Mouse (Mus musculus) spleen, adult 12 weeks (tissue): Measurements from ENCODE around the gene Adtrp.

Experiments used
- DNase-seq: peaks from one replicate; pipeline ENCODE4 v3.0.0; 2022; ENCODE audit warnings: low spot score

Adtrp gene

GRCm38 (mm10) chr13:41779603-41780180 is 67.8 kb downstream of the Adtrp start:
- no peak for DNase-seq

- DNase-seq, result no peak
Measured at GRCm38 (mm10) chr13:41773812-41774376, 73.6 kb downstream of the Adtrp start.

- DNase-seq, result no peak
Measured at GRCm38 (mm10) chr13:41771061-41771460, 76.4 kb downstream of the Adtrp start.

GRCm38 (mm10) chr13:41767941-41768340 is 79.5 kb downstream of the Adtrp start:
- no peak for DNase-seq

- DNase-seq, result no peak
Measured at GRCm38 (mm10) chr13:41761986-41762385, 85.5 kb downstream of the Adtrp start.

- DNase-seq, result no peak
Measured at GRCm38 (mm10) chr13:41760484-41760883, 87.0 kb downstream of the Adtrp start.

- DNase-seq, result no peak
Measured at GRCm38 (mm10) chr13:41758550-41759465, 88.7 kb downstream of the Adtrp start.

- no peak for DNase-seq
Measured at GRCm38 (mm10) chr13:41753114-41753513, 94.4 kb downstream of the Adtrp start.

GRCm38 (mm10) chr13:41750481-41750880 is 97.0 kb downstream of the Adtrp start:
- DNase-seq, result no peak

GRCm38 (mm10) chr13:41748866-41749265 is 98.6 kb downstream of the Adtrp start:
- DNase-seq, result no peak

GRCm38 (mm10) chr13:41747691-41748090 is 99.8 kb downstream of the Adtrp start:
- no peak for DNase-seq

- DNase-seq, result no peak
Measured at GRCm38 (mm10) chr13:41746971-41747615, 100.4 kb downstream of the Adtrp start.

GRCm38 (mm10) chr13:41740456-41741085 is 106.9 kb downstream of the Adtrp start:
- no peak for DNase-seq

GRCm38 (mm10) chr13:41737628-41738309 is 109.7 kb downstream of the Adtrp start:
- no peak for DNase-seq

- DNase-seq, result no peak
Measured at GRCm38 (mm10) chr13:41729660-41730059, 117.8 kb downstream of the Adtrp start.

- DNase-seq, result no peak
Measured at GRCm38 (mm10) chr13:41727803-41728202, 119.7 kb downstream of the Adtrp start.

- DNase-seq, result no peak
Measured at GRCm38 (mm10) chr13:41719331-41719730, 128.2 kb downstream of the Adtrp start.

GRCm38 (mm10) chr13:41718051-41718450 is 129.4 kb downstream of the Adtrp start:
- DNase-seq, result no peak
